Mouse (Mus musculus) urinary bladder, postnatal 10 days (tissue): ENCODE data around the gene Rbm20.
"Not testable (repeated sequence)": the region's sequence is repeated elsewhere in the genome, so short reads cannot be mapped to it uniquely, and the experiment has no call there.

Source experiments
- DNase-seq: peaks from one replicate; pipeline ENCODE4 v3.0.0; 2022; ENCODE audit warnings: low spot score

The Rbm20 gene

DNA sequence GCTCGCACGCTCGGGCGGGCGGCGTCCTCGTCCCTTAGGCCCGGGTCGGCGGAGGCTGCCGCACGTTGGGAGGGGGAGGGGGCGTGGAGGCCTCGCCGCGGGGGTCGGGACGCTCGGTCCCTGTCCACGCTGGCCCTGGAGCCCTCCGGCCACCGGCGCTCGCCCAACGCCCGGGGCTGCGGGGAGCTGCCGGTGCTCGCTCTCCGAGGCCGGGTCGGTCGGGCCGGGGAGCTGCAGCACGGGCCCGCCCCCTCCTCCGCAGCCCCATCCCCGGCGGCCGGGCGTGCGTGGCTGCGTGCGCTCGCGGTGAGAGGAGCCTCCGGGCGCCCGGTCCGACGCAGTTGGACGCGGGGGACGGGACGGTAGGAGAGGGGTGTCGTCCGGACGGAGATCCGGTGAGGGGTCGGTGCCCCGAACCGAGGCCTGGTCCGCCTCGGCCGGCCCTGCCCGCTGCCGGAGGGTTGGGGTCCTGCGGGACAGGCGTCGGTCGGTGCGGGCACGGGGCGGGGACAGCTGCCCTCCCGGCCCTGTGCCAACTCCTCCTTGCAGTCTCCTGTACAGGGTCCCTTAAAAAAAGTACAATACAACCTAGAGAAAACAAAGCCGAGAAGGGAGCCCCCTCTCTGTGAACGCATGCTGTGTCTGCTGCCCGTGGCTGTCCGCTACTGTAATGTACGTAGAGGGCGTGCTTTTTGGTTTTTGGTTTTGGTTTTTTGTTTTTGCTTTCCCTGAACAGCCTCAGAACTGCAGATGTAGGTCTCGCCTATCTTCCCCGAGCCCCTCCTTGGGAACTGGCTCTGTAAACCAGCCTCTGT is 226.6 kb downstream of the Rbm20 start:
- DNase-seq, result no peak

DNA sequence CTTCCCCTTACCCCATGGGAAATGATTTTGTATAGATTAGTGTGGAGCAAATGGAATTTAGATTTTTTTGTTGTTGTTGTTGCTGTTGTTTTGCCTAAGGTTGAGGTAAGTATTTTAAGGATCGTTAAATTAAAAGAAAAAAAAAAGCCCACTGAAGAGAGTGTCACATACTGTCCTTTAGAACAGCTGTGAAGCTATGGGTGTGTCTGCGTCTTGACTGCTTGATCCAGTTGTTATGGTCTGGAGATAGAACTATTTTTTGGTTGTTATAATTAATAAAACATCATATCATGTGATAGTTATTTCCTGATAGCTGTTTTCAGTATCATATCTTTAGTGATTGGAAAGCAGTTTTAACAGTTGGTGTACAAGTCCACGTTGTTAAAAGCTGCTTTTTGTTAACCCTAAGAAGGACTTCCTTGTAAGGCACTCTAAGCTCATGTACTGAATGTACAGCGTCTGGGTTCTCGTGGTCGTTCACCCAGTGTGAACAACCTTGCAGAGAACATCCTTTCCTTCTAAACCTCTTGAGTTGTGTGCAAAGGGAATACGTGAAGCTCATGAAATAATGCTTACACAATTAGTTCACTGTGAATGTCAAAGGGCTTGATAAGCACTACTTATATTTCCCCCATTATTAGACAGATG is 227.9 kb downstream of the Rbm20 start:
- DNase-seq, result no peak

DNA sequence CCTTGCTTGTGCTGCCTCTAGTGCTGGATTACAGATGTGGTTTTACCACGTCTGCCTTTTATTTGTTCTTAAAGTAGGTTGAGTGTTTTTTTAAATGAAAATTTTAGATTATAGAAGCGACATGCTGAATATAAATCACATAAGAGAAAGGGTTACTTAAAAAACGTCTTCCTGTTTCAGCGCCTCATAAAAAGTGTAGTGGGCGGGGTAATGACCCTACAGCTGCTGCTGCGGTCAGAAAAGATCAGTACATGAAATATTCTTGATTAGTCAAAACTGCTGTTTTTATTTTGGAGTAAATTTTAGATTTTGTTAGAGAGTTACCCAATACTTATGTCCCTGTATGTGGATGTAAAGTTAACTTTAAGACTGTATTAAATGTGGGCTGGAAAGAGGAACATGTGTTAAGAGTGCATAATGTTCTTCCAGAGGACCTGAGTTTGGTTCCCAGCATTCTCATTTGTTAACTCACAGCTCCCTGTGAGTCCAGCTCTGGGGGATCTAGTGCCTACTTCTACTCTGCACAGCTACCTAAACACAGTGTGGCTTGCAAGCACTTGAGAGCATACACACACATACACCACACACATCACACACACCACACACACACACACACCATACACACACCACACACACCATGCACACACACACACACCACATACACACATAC is 229.1 kb downstream of the Rbm20 start:
- no peak for DNase-seq

GRCm38 (mm10) chr19:53906703-53907070 is 229.6 kb downstream of the Rbm20 start:
- DNase-seq, result not testable (repeated sequence)

GRCm38 (mm10) chr19:53914950-53915349 is 237.8 kb downstream of the Rbm20 start:
- DNase-seq, result no peak
